In the genomic region with DNA sequence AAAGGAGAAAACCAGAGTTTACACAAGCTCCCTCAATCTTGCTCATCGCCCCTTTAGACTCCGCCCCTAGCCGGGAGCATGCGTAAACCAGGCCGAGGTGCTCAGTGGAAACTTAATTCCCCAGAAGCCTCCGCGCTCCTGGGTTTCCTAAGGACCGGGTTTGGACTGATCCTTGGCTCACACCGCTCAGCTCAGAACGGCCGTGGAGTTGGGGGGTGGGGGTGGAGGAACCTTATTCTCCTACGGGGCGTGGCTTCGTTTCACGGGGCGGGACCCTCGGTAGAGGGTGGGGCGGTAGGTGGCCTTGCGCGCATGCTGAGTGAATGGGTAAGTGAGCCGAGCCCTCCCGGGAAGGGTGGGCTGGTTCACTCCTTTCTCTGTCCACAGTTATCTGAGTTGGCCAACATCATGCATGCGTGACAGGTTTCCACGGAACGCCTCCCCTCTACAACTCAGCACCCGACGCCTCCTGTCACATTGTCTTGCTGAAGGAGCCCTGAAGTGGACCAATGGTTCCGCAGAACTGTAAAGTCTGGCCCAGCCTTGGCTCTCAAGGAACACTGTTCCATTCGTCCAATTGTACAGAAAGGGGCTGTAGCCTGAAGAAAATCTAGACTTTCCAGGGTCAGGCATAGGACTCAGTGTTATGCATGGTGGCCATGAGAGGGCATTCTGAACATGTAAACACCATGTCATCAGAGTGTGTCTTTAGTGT, we compare ENCODE assay signal across 9 mouse cellular contexts. TPM values are rescaled to one million over a fixed set of nuclear protein-coding genes. Genes with fewer than 3 reads are reported as not detected.
DNase-seq lines count a peak whose midpoint lies in the region; ATAC-seq and TF ChIP-seq lines count a peak whose summit lies in the region.
"Had no signal": no experiment of that assay in that cellular context is flagged by ENCODE, and none has a peak within 500 bp of the region (broad histone marks: within the 10 kb centered on the region; RNA-seq: fewer than 3 reads in every experiment).

No protein-coding gene starts in this region.

- H3K79me2 ChIP-seq in MEL (ENCODE audit: control insufficient read depth, insufficient read depth, low read length, poor library complexity) = no peaks in the 10 kb centered on the region; the same call in 1 of the 2 replicates

- DNase-seq in MEL (ENCODE audit: low read depth, low spot score) = peak; percentile 92
- DNase-seq in heart, postnatal 0 days (ENCODE audit: low spot score) = peak; percentile 47
- peak; percentile 88 to 95 for DNase-seq in kidney, postnatal 25 days
- DNase-seq in liver, postnatal 0 days = peak; percentile 58
- peak; percentile 53 for DNase-seq in thymus, postnatal 0 days (ENCODE audit: low spot score)

- TF ChIP-seq POLR2A in MEL (IDR thresholded peaks at IDR 0.05; ENCODE audit: control insufficient read depth in 1 of 2, insufficient read depth in 1 of 2, low read depth in 1 of 2, low read length in 2 of 2, poor library complexity in 1 of 2) = peak; percentile 44 to 61; a peak in 3 of 4 replicates

- H3K36me3 ChIP-seq in MEL (ENCODE audit: control insufficient read depth in 1 of 2, insufficient read depth in 2 of 2, low read length in 2 of 2) = no peaks in the 10 kb centered on the region
- H3K36me3 ChIP-seq in forebrain, embryonic 12.5 days (replicated peaks) = peaks cover 9% of the 10 kb centered on the region; the same call in 1 of the 2 replicates
- H3K36me3 ChIP-seq in heart, postnatal 0 days (replicated peaks; ENCODE audit: control insufficient read depth, insufficient read depth, low read length) = no peaks in the 10 kb centered on the region
- H3K36me3 ChIP-seq in liver, postnatal 0 days (replicated peaks; ENCODE audit: insufficient read depth, low read length) = no peaks in the 10 kb centered on the region
- H3K36me3 ChIP-seq in neural tube, embryonic 12.5 days = peaks cover 11% of the 10 kb centered on the region

- peak overlapping the region; percentile 57 to 64 for H3K4me3 ChIP-seq in MEL (ENCODE audit: control insufficient read depth in 1 of 2, insufficient read depth in 1 of 2, low read depth in 2 of 2, low read length in 2 of 2)
- H3K4me3 ChIP-seq in brown adipose tissue, adult 24 weeks (ENCODE audit: insufficient read depth, low read depth, low read length) = peak overlapping the region; percentile 57
- H3K4me3 ChIP-seq in forebrain, embryonic 12.5 days (replicated peaks) = peak overlapping the region; percentile 64
- H3K4me3 ChIP-seq in heart, postnatal 0 days (ENCODE audit: low read depth, low read length) = peak overlapping the region; percentile 36
- peak overlapping the region; percentile 47 for H3K4me3 ChIP-seq in liver, postnatal 0 days (ENCODE audit: low read depth, low read length)
- H3K4me3 ChIP-seq in neural tube, embryonic 12.5 days = peak overlapping the region; percentile 60

- H3K9ac ChIP-seq in MEL (ENCODE audit: control insufficient read depth, low read depth, low read length, poor library complexity, severe bottlenecking) = peak overlapping the region; percentile 79
- peak overlapping the region; percentile 49 for H3K9ac ChIP-seq in forebrain, embryonic 12.5 days
- H3K9ac ChIP-seq in heart, postnatal 0 days (replicated peaks; ENCODE audit: low read depth, low read length) = no peak overlapping the region; the same call in 1 of the 2 replicates
- H3K9ac ChIP-seq in liver, postnatal 0 days (replicated peaks) = peak overlapping the region; percentile 30; the same call in 1 of the 2 replicates
- H3K9ac ChIP-seq in neural tube, embryonic 12.5 days = peak overlapping the region; percentile 5; the same call in 1 of the 2 replicates

- H3K27ac ChIP-seq in MEL (ENCODE audit: control insufficient read depth, low read depth, low read length) = peak overlapping the region; percentile 56
- H3K27ac ChIP-seq in brown adipose tissue, adult 24 weeks (replicated peaks; ENCODE audit: low read depth, low read length) = no peak overlapping the region
- H3K27ac ChIP-seq in forebrain, embryonic 12.5 days = peak overlapping the region; percentile 61; the same call in 1 of the 2 replicates
- no peak overlapping the region for H3K27ac ChIP-seq in heart, postnatal 0 days (ENCODE audit: low read depth)
- no peak overlapping the region for H3K27ac ChIP-seq in liver, postnatal 0 days (ENCODE audit: low read depth)
- no peak overlapping the region for H3K27ac ChIP-seq in neural tube, embryonic 12.5 days

- H3K4me1 ChIP-seq in MEL (ENCODE audit: control insufficient read depth in 1 of 2, insufficient read depth in 2 of 2, low read length in 2 of 2) = peaks cover 0 to 21% of the 10 kb centered on the region in 2 experiments; a peak in 3 of 4 replicates
- peaks cover 3% of the 10 kb centered on the region; the same call in 1 of the 2 replicates for H3K4me1 ChIP-seq in brown adipose tissue, adult 24 weeks (ENCODE audit: control insufficient read depth, insufficient read depth, insufficient read length, low read length)
- H3K4me1 ChIP-seq in forebrain, embryonic 12.5 days = peaks cover 31% of the 10 kb centered on the region
- H3K4me1 ChIP-seq in heart, postnatal 0 days (ENCODE audit: control insufficient read depth, insufficient read depth) = peaks cover 7% of the 10 kb centered on the region
- H3K4me1 ChIP-seq in liver, postnatal 0 days (ENCODE audit: insufficient read depth) = peaks cover 23% of the 10 kb centered on the region
- peaks cover 21% of the 10 kb centered on the region for H3K4me1 ChIP-seq in neural tube, embryonic 12.5 days

- no peaks in the 10 kb centered on the region for H3K27me3 ChIP-seq in MEL (ENCODE audit: control insufficient read depth in 1 of 2, insufficient read depth in 2 of 2, low read length in 2 of 2)
- peaks cover 40% of the 10 kb centered on the region for H3K27me3 ChIP-seq in forebrain, embryonic 12.5 days
- peaks cover 47% of the 10 kb centered on the region for H3K27me3 ChIP-seq in heart, postnatal 0 days (ENCODE audit: control insufficient read depth, insufficient read depth, low read length)
- H3K27me3 ChIP-seq in liver, postnatal 0 days (ENCODE audit: insufficient read depth, low read length) = peaks cover 26% of the 10 kb centered on the region
- peaks cover 17% of the 10 kb centered on the region for H3K27me3 ChIP-seq in neural tube, embryonic 12.5 days (replicated peaks)

- TF ChIP-seq CTCF in MEL (IDR thresholded peaks at IDR 0.05 in 2 of 3, conservative IDR thresholded peaks at IDR 0.05 in 1 of 3; ENCODE audit: control insufficient read depth in 1 of 3, insufficient read depth in 1 of 3, low read depth in 2 of 3, low read length in 3 of 3, poor library complexity in 1 of 3, severe bottlenecking in 1 of 3) = no peak
- no peak for TF ChIP-seq CTCF in heart, postnatal 0 days (IDR thresholded peaks at IDR 0.05; ENCODE audit: low read depth)
- no peak for TF ChIP-seq CTCF in liver, postnatal 0 days (IDR thresholded peaks at IDR 0.05; ENCODE audit: low read depth)

- peak; percentile 80 for ATAC-seq in forebrain, embryonic 12.5 days (ENCODE audit: low FRiP score)
- peak; percentile 56 for ATAC-seq in heart, postnatal 0 days (ENCODE audit: insufficient read depth, low read depth)
- peak; percentile 74 for ATAC-seq in liver, postnatal 0 days
- ATAC-seq in neural tube, embryonic 12.5 days (ENCODE audit: low FRiP score, low read depth) = peak; percentile 69

- TF ChIP-seq RAD21 in MEL (IDR thresholded peaks at IDR 0.05; ENCODE audit: low read depth, low read length) = no peak

- TF ChIP-seq EP300 in MEL (IDR thresholded peaks at IDR 0.05; ENCODE audit: low read depth in 1 of 2, low read length in 2 of 2) = no peak
- no peak for TF ChIP-seq EP300 in heart, postnatal 0 days (IDR thresholded peaks at IDR 0.05; ENCODE audit: low read depth)
- TF ChIP-seq EP300 in liver, postnatal 0 days (IDR thresholded peaks at IDR 0.05; ENCODE audit: low read depth) = no peak

- no peaks in the 10 kb centered on the region for H3K9me3 ChIP-seq in MEL (replicated peaks; ENCODE audit: insufficient read depth, low read length)
- H3K9me3 ChIP-seq in forebrain, embryonic 12.5 days = no peaks in the 10 kb centered on the region
- no peaks in the 10 kb centered on the region for H3K9me3 ChIP-seq in heart, postnatal 0 days (replicated peaks; ENCODE audit: control insufficient read depth, low read length)
- H3K9me3 ChIP-seq in liver, postnatal 0 days (ENCODE audit: low read length) = no peaks in the 10 kb centered on the region
- H3K9me3 ChIP-seq in neural tube, embryonic 12.5 days = no peaks in the 10 kb centered on the region

- WGBS in forebrain, embryonic 12.5 days = 1% methylated on average over 29 of the region's 29 CpGs
- WGBS in heart, postnatal 0 days = 2% methylated on average over 29 of the region's 29 CpGs
- WGBS in liver, postnatal 0 days (ENCODE audit: insufficient replicate concordance) = 3% methylated on average over 29 of the region's 29 CpGs
- WGBS in neural tube, embryonic 12.5 days = 2% methylated on average over 29 of the region's 29 CpGs

- H3K4me2 ChIP-seq in forebrain, embryonic 12.5 days = peak overlapping the region; percentile 97
- H3K4me2 ChIP-seq in heart, postnatal 0 days (ENCODE audit: low read depth, low read length) = peak overlapping the region; percentile 57
- H3K4me2 ChIP-seq in liver, postnatal 0 days (ENCODE audit: low read depth, low read length) = peak overlapping the region; percentile 78
- peak overlapping the region; percentile 94 for H3K4me2 ChIP-seq in neural tube, embryonic 12.5 days (replicated peaks)

RNA-seq across cellular contexts. Expression of a gene that starts 1.2 kb away (rescaled TPM):
- total RNA-seq in MEL (2012; rRNA removed) = 6.0 and 7.4 TPM in 2 replicates
- 10 to 100 TPM in 1 of 2 experiments, not detected in 1; 21.8 TPM for polyA plus RNA-seq in MEL (2012; ENCODE audit: insufficient read depth in 1 of 2, insufficient read length in 2 of 2, low read depth in 1 of 2, low replicate concordance in 2 of 2, missing spikeins in 1 of 2)
- not detected in 2 replicates for polyA plus RNA-seq in brown adipose tissue, adult 24 weeks (2012; ENCODE audit: insufficient read depth, insufficient read length, missing spikeins)
- polyA plus RNA-seq in forebrain, embryonic 12.5 days (2016; fragmentation: Nextera tagmentation; extraction: Ambion mirVana) = 30.2 and 37.9 TPM in 2 replicates
- 2.4 and 4.1 TPM in 2 replicates for total RNA-seq in heart, postnatal 0 days (2014; rRNA removed; ENCODE audit: low replicate concordance)
- polyA plus RNA-seq in heart, postnatal 0 days (2015; fragmentation: Nextera tagmentation; extraction: Ambion mirVana) = 0.92 and 1.1 TPM in 2 replicates
- 0.11 TPM in 1 of 2 replicates, not detected in the other for polyA plus RNA-seq in liver, postnatal 0 days (2015; fragmentation: Nextera tagmentation; extraction: Ambion mirVana)
- polyA plus RNA-seq in neural tube, embryonic 12.5 days (2016; fragmentation: Nextera tagmentation; extraction: Ambion mirVana) = 46.1 and 47.5 TPM in 2 replicates
- polyA plus RNA-seq in thymus, postnatal 0 days (2015; fragmentation: Nextera tagmentation; extraction: Ambion mirVana) = 0.80 and 1.2 TPM in 2 replicates

RNA-seq across cellular contexts. Expression of a gene that starts 1.4 kb away (rescaled TPM):
- 0.15 and 0.26 TPM in 2 replicates for total RNA-seq in MEL (2012; rRNA removed)
- polyA plus RNA-seq in MEL (2012; ENCODE audit: insufficient read depth in 1 of 2, insufficient read length in 2 of 2, low read depth in 1 of 2, low replicate concordance in 2 of 2, missing spikeins in 1 of 2) = under 1 TPM in 1 of 2 experiments, not detected in 1; 0.19 TPM
- polyA plus RNA-seq in brown adipose tissue, adult 24 weeks (2012; ENCODE audit: insufficient read depth, insufficient read length, missing spikeins) = not detected in 2 replicates
- polyA plus RNA-seq in forebrain, embryonic 12.5 days (2016; fragmentation: Nextera tagmentation; extraction: Ambion mirVana) = not detected in 2 replicates
- total RNA-seq in heart, postnatal 0 days (2014; rRNA removed; ENCODE audit: low replicate concordance) = not detected in 2 replicates
- polyA plus RNA-seq in heart, postnatal 0 days (2015; fragmentation: Nextera tagmentation; extraction: Ambion mirVana) = not detected in 2 replicates
- not detected in 2 replicates for polyA plus RNA-seq in liver, postnatal 0 days (2015; fragmentation: Nextera tagmentation; extraction: Ambion mirVana)
- 0.30 TPM in 1 of 2 replicates, not detected in the other for polyA plus RNA-seq in neural tube, embryonic 12.5 days (2016; fragmentation: Nextera tagmentation; extraction: Ambion mirVana)
- polyA plus RNA-seq in thymus, postnatal 0 days (2015; fragmentation: Nextera tagmentation; extraction: Ambion mirVana) = 0.19 and 0.33 TPM in 2 replicates
- total RNA-seq: gastrocnemius, postnatal 4 days had no signal

RNA-seq across cellular contexts. Expression of a gene that starts 4.3 kb away (rescaled TPM):
- total RNA-seq in MEL (2012; rRNA removed) = not detected in 2 replicates
- under 1 TPM in 1 of 2 experiments, not detected in 1; 0.10 TPM for polyA plus RNA-seq in MEL (2012; ENCODE audit: insufficient read depth in 1 of 2, insufficient read length in 2 of 2, low read depth in 1 of 2, low replicate concordance in 2 of 2, missing spikeins in 1 of 2)
- not detected in 2 replicates for polyA plus RNA-seq in brown adipose tissue, adult 24 weeks (2012; ENCODE audit: insufficient read depth, insufficient read length, missing spikeins)
- not detected in 2 replicates for polyA plus RNA-seq in forebrain, embryonic 12.5 days (2016; fragmentation: Nextera tagmentation; extraction: Ambion mirVana)
- total RNA-seq in heart, postnatal 0 days (2014; rRNA removed; ENCODE audit: low replicate concordance) = not detected in 2 replicates
- not detected in 2 replicates for polyA plus RNA-seq in heart, postnatal 0 days (2015; fragmentation: Nextera tagmentation; extraction: Ambion mirVana)
- not detected in 2 replicates for polyA plus RNA-seq in liver, postnatal 0 days (2015; fragmentation: Nextera tagmentation; extraction: Ambion mirVana)
- polyA plus RNA-seq in neural tube, embryonic 12.5 days (2016; fragmentation: Nextera tagmentation; extraction: Ambion mirVana) = not detected in 2 replicates
- polyA plus RNA-seq in thymus, postnatal 0 days (2015; fragmentation: Nextera tagmentation; extraction: Ambion mirVana) = not detected in 2 replicates
- total RNA-seq: gastrocnemius, postnatal 4 days had no signal

RNA-seq across cellular contexts. Expression of a gene that starts 5.8 kb away (rescaled TPM):
- 8.2 and 11.5 TPM in 2 replicates for total RNA-seq in MEL (2012; rRNA removed)
- polyA plus RNA-seq in MEL (2012; ENCODE audit: insufficient read depth in 1 of 2, insufficient read length in 2 of 2, low read depth in 1 of 2, low replicate concordance in 2 of 2, missing spikeins in 1 of 2) = 1 to 10 TPM in 1 of 2 experiments, not detected in 1; 4.8 TPM
- 2.3 and 5.4 TPM in 2 replicates for polyA plus RNA-seq in brown adipose tissue, adult 24 weeks (2012; ENCODE audit: insufficient read depth, insufficient read length, missing spikeins)
- polyA plus RNA-seq in forebrain, embryonic 12.5 days (2016; fragmentation: Nextera tagmentation; extraction: Ambion mirVana) = 4.2 and 6.0 TPM in 2 replicates
- total RNA-seq in heart, postnatal 0 days (2014; rRNA removed; ENCODE audit: low replicate concordance) = 4.8 and 6.9 TPM in 2 replicates
- 0.97 and 1.6 TPM in 2 replicates for polyA plus RNA-seq in heart, postnatal 0 days (2015; fragmentation: Nextera tagmentation; extraction: Ambion mirVana)
- polyA plus RNA-seq in liver, postnatal 0 days (2015; fragmentation: Nextera tagmentation; extraction: Ambion mirVana) = 1.2 and 1.4 TPM in 2 replicates
- 5.2 and 6.4 TPM in 2 replicates for polyA plus RNA-seq in neural tube, embryonic 12.5 days (2016; fragmentation: Nextera tagmentation; extraction: Ambion mirVana)
- polyA plus RNA-seq in thymus, postnatal 0 days (2015; fragmentation: Nextera tagmentation; extraction: Ambion mirVana) = 3.4 and 4.9 TPM in 2 replicates

RNA-seq across cellular contexts. Expression of a gene that starts 6.7 kb away (rescaled TPM):
- 0.04 TPM in 1 of 2 replicates, not detected in the other for total RNA-seq in MEL (2012; rRNA removed)
- polyA plus RNA-seq in MEL (2012; ENCODE audit: insufficient read depth in 1 of 2, insufficient read length in 2 of 2, low read depth in 1 of 2, low replicate concordance in 2 of 2, missing spikeins in 1 of 2) = under 1 TPM in 1 of 2 experiments, not detected in 1; 0.03 TPM
- polyA plus RNA-seq in brown adipose tissue, adult 24 weeks (2012; ENCODE audit: insufficient read depth, insufficient read length, missing spikeins) = not detected in 2 replicates
- not detected in 2 replicates for polyA plus RNA-seq in forebrain, embryonic 12.5 days (2016; fragmentation: Nextera tagmentation; extraction: Ambion mirVana)
- not detected in 2 replicates for total RNA-seq in heart, postnatal 0 days (2014; rRNA removed; ENCODE audit: low replicate concordance)
- polyA plus RNA-seq in heart, postnatal 0 days (2015; fragmentation: Nextera tagmentation; extraction: Ambion mirVana) = not detected in 2 replicates
- polyA plus RNA-seq in liver, postnatal 0 days (2015; fragmentation: Nextera tagmentation; extraction: Ambion mirVana) = not detected in 2 replicates
- not detected in 2 replicates for polyA plus RNA-seq in neural tube, embryonic 12.5 days (2016; fragmentation: Nextera tagmentation; extraction: Ambion mirVana)
- 0.05 TPM in 1 of 2 replicates, not detected in the other for polyA plus RNA-seq in thymus, postnatal 0 days (2015; fragmentation: Nextera tagmentation; extraction: Ambion mirVana)
- total RNA-seq: gastrocnemius, postnatal 4 days had no signal

Comparison
In these comparisons a context has a peak if more than half of its experiments do, and no peak if none do; other contexts are left out.
1. H3K27ac ChIP-seq: peak in MEL (single experiment) and forebrain, embryonic 12.5 days (single experiment); none in brown adipose tissue, adult 24 weeks (single experiment), heart, postnatal 0 days (single experiment), liver, postnatal 0 days (single experiment) and neural tube, embryonic 12.5 days (single experiment).
2. Peak in every context shown above with its lines, with median percentiles within 50 percentile points of each other: DNase-seq, H3K4me3 ChIP-seq, ATAC-seq and H3K4me2 ChIP-seq.